Mouse (Mus musculus) mammary gland, adult 2 months (tissue): ENCODE measurements around the gene Azi2. TPM values are rescaled to one million over a fixed set of nuclear protein-coding genes. Genes with fewer than 3 reads are reported as not detected.

Experiments
- polyA plus RNA-seq: library from polyadenylated mRNA; depleted of rRNA; stranded (reverse); fragments of >200 nt; gene quantifications from 2 replicates; pipeline ENCODE4 v1.2.3, GENCODE M21; 2012; ENCODE audit warnings: low replicate concordance; rRNA removed

The Azi2 gene
- 20.4 and 26.2 TPM in 2 replicates for polyA plus RNA-seq

GRCm38 (mm10) chr9:118040218-118041021 lies at the start of gene Azi2:
TSS of gene Azi2 (plus strand) at chr9:118040499.

Other genes starting within 250 kb of the Azi2 start
- gene Cmc1, start 109.7 kb downstream of the Azi2 start, polyA plus RNA-seq = 1.5 and 2.4 TPM in 2 replicates